Mouse (Mus musculus) granulocyte monocyte progenitor cell, adult 5-6 weeks (primary cell): Measurements from ENCODE around the gene Psen2. TPM values are rescaled to one million over a fixed set of nuclear protein-coding genes. Genes with fewer than 3 reads are reported as not detected.

Experiments used
- ATAC-seq: replicated peaks from 2 replicates; pipeline ENCODE4 v1.8.0; 2016; ENCODE audit warnings: mild to moderate bottlenecking, moderate TSS enrichment, inconsistent platforms; ENCODE audit not compliant: poor library complexity, severe bottlenecking
- total RNA-seq, 2 experiments: library from RNA; stranded (forward) in 1 of 2; stranded (reverse) in 1 of 2; fragments of 200-712, 200-1000 nt in 1 of 2; fragments of >200 nt in 1 of 2; fragmentation: Nextera tagmentation in 1 of 2; gene quantifications; 2 replicates each; pipeline ENCODE4 v1.2.3; 2014 to 2017

The Psen2 gene
- total RNA-seq (2014; fragmentation: Nextera tagmentation) (25.5 and 27.9 TPM in 2 replicates), total RNA-seq (2017) (19.6 and 24.5 TPM in 2 replicates)

DNA sequence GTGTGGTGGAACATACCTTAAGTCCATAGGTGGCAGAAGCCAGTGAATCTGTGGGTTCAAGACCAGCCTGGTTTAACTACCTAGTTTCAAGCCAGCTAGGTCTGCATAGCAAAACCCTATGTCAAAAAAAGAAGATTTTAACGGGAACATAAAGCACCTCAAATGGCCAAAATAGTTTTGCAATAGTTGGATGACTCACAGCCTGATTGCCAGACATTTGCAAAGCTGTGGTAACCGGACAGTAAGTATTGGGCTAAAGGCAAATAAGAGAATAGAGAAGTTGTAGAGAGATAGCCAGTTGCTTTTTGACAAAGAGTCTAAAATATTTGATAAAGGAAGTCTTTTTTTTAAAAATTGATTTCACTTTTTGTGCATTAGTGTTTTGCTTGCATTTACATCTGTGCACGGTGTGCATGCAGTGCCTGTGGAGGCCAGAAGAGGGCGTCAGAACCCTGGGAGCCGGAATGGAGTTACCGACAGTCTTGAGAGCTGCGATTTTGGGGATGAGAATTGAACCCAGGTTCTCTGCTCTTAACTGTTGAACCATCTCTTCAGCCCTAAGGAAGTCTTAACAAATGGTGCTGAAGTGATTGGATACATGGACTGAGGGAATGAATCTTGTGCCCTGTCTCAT, at the start of gene Psen2:
TSS of gene Psen2 (minus strand) at position 75 of the 634 bp plus-strand sequence.
- peak; percentile 73 for ATAC-seq

DNA sequence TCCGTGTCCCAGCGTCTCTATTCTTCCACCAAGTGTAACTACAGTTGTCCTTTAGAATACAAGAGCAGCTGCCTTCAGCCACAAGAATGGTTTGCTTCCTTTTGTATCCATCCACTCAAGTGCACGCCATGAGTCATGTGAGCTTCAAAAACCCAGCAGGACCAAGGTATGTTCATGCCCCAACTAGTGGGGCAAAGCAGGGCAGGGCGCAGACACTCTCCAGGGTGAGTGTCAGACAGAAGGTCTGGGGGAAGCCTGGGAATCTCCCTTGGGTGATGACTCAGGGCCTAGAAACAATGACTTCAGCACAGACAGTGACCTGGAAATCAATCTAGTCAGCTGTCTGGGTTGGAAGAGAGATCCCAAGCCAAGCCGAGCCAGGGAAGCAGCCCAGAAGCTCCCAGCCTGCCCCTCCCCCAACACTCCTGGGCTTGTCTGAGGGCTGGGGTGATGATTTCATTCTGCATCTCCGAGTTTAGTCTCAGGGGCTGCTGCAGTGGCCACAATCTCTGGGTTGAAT, 49.6 kb upstream of the Psen2 start:
- no peak for ATAC-seq

DNA sequence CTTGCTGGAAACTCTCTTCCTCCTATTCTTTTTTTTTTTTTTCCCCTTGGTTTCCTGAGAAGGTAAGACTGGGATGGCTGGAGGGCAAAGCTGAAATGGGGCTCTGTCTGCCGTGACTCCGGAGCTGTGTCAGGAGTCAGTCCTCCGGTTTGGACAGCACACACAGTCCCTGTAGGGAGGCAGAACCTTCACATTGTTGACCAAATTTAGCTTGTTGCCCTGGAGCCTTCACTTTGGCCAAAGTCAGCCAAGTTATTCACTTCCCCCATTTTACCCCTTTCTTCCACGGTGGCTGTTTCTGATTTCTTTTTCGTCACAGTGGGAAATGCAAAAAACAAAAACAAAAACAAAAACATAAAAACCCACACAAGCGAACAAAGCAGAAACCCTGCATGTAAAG, 49.0 kb upstream of the Psen2 start:
- ATAC-seq, result no peak

DNA sequence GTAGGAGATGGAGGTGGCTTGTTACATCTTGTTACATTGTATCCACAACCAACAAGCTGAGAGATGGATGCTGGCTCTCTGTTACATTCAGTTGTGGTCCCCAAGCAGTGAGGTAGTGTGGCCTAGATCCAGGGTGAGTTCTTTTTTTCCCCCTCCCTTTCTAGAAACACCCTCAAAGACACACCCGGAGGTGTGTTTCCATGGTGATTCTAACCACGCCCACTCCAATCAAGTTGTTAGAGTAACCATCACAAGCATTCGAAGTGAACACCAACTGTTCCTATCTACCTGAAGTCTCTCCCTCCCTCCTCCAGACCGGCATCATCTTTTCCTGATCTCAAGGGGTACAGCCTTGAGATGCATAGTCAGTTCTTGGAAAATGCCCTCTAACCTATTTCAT, 45.7 kb upstream of the Psen2 start:
- ATAC-seq, result no peak

DNA sequence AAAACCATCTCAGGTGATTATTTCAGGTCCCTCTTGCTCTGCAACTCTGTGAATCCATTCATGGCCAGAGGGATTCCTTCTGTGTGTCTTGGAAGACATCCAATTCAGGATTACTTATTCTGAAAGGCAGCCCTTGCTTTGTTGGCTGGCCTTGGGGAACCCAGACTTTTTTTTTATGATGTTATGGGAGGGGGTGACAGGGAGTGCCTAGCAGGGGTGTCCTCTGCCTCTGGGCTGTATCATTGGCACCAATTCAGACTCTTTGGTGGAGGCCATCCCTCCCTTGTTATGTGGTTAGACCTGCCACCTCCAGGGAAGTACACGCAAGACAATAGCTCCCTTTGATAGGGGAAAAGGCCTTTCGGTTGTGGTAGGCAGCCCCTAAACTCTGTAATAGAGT, 44.4 kb upstream of the Psen2 start:
- no peak for ATAC-seq

DNA sequence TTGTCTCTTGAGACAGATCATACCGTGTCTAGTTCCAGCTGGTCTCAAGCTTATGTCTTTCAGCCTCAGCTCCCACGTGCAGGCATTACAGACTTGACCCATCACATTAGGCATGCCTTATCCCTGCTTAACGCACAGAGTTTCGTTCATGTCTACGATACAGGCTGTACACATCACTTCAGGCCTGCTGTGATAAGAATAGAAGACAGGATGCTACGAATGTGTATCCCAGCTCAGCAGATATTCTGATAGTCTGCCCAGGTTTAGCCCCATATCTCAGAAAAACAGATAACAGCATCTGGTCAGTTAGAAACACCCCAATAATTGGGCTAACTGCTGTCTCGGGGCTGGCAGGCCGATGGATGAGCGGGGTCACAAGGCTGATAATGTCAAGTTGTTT, 43.7 kb upstream of the Psen2 start:
- no peak for ATAC-seq

DNA sequence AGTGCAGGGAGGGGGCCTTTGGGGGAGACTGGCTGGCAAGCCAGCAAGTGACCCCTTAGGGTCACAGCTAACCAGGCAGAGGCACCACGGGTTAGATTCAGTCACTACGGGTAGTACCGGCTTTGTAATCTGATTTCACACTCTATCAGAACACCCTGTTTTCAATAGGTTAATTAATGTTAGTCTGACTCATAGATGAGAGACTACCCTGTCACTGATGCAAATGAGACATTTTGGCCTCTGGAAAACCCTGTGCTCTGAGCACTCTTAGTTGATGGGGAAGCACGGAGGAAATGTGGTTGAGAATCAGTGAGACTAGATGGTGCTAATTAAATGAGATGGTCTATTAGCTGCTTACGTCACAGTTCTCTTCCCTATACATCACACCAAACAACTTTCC, 40.4 kb upstream of the Psen2 start:
- ATAC-seq, result no peak

DNA sequence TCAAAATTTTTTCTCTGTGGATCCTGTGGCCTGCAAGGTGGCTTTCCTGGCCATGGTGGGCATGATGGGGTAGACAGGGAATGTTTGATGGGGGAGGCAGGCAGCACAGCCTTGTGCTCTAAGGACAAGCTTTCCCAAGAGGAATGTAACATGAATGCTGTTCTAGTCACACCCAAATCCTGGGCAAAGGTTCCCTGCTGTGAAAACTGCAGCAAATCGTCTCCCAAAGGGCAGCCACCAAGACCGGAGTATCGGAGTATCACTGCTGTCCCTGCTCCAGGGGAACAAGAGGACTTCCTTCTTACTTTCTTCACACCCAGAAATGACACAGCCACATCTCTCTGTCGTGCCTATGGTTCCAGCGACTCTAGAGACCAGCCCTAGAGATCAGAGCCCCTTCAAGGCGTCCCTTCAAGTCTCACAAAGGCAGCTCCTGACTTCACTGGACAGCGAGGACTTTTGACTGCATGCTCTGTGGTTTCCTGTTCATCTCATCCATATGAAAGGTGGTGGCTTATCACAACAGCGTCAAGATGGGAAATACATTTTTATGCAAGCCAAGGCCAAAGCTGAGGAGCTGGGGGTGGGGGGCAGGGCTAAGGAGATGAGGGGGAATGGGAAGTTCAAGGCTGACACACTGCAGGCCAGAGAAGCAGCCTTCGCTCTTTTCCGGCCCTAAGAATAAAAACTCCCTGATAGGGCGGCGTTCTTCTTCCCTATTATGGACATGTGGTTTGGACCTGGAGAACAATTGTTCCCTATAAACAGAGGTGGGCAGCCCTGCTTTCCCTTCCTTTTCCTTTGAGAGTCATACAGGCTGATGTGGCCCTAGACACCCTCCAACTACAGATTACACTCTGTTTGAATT, 39.2 kb upstream of the Psen2 start:
- peak; percentile 58 for ATAC-seq

DNA sequence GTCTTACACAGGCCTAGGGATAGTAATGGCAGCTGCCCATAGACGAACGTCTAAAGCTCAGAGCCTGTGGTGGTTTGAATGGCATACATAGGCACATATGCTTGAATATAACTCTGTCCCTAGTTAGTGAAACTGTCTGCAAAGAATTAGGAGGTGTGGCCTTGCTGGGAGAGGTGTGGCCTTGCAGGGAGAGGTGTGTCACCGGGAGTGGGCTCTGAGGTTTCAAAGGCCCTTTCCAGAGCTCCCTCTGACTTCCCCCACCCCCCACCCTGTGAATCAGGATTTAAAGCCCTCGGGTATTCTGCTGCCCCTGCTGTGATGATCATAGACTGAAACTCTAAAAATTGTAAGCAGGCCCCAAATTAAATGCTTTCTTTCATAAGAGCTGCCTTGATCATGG, 37.8 kb upstream of the Psen2 start:
- no peak; the same call in 1 of the 2 replicates for ATAC-seq

DNA sequence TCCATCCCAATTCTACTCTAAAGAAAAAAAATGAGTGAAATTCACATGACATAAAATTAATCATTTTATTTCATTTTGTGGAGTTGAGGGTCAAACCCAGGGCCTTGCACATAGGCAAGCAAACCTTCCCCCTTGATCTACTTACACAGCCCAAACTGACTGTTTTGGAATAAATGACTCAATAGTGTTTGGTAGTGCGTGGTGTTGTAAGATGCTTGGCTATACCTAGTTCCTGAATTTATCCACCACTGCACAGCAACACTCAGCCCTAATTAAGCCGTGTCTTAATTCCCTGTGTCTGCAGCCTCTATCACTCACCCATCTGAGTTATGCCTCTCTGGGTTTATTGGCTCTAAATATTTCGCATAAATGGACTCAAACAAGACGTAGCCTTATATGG, 37.1 kb upstream of the Psen2 start:
- ATAC-seq, result peak; percentile 76

DNA sequence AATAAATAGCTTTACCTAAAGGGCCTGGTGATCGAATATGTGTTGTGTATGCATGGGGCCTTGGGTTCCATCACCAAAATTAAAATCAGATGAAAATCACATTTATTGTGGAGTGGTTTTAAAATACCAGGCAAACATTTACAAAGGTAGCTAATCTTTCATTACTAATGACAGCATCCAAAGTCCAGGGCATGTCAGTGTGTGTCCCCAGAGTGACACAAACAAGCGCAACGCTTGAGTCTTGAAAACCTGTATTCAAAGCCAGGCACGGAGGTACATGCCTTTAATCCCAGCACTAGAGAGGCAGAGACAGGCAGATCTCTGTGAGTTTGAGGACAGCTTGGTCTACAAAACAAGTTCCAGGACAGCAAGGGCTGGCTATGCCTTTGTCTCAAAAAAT, 36.5 kb upstream of the Psen2 start:
- ATAC-seq, result no peak

DNA sequence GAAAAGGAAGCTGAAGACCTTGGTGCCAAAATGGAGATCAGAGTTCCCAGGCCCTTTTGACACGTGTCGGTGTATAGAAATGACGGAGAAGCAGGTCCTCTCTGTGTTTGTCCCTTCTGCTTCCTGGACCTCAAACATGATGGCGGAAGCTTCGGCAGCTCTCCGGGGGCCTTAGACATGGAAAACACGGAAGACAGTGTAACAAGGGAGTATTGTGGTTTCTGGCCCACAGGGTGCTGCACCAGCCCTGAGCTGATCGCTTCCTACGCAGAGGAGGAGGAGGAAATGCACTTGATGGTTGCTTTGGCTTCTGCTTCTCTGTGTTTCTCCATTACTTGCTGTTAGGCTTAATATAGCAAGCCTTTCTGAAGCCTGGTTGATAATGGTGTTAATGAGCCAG, 32.9 kb upstream of the Psen2 start:
- ATAC-seq, result peak; percentile 72

DNA sequence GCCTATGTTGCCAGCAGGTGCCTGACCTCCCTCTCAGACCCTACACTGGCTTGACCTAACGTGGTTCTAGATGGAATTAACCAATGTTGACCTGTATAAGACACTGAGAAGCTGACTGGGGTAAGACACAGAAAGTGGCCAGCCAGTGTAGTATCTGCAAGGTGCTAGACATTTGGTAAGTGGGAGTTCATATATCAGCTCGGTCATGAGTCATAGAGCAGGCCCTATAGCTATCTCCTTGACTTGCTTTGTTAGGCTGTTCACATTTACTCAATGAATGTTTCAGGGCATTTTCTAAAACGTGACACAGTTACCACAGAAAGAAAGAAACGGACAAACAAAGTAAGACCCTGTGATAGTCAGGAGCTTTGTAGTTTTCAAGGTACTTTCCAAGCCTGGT, 27.1 kb upstream of the Psen2 start:
- no peak for ATAC-seq

DNA sequence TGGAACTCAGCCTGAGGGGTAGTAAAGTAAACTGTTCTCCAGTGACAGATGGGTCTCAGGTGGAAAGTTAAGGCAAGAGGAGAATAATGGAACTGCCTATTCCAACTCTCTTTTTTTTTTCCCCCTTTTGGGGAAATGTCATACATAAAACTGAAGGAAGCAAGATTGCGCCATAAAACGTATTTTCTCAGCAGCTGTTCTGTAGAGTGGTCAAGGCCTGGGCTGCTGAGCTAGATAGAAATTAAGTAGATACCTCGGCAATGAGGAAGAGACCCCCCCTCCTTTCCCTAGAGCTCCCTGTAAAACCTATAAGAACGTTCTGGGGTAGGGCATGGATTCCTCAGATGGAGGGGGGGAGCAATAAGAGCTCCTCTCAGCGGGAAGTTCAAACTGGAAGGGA, 26.6 kb upstream of the Psen2 start:
- peak; percentile 52 for ATAC-seq

DNA sequence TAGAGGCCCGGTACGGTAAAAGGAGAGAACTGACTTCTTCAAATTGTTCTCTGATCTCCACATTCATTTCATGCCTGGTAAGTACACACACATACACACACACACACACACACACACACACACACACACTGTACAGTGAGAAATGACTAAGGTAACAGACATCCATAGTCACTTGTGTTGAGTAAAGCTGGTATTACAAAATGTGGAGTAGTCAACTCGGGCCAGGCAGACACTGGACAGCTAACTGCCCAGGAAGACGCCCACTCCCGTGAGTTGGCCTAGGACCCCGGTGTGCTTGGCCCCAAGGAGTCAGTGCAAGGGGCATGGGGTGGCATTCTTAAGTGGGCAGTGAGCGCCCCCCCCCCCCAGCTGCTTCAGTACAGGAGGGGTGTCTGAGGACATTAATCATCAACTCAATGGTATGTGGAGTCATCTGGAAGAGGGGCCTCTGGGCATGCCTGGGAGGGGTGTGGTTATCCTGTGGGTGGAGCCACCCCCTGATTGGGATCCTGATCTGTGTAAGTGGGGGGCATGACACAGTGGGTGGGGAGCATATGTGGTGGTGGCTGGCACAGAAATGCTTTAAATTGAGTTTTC, 25.7 kb upstream of the Psen2 start:
- peak; percentile 62 for ATAC-seq

DNA sequence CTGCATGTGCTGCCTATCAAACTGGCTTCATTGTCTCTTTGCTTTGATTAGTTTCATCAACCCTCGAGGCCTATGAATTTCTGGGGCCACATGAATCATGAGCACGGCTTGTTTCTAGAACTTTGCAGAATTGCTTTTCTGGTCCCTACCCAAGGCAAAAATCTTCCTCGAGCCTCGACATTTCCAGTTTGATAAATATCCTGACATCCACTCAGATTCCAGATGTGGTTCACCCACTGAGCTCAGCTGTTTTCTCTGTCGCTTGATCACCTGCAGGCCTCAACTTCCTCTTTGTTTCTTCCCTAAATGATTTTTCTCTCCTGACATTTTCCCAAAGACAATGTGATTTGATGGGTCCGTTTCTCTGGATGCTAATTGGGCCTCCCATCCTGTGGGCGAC, 25.0 kb upstream of the Psen2 start:
- ATAC-seq, result no peak

DNA sequence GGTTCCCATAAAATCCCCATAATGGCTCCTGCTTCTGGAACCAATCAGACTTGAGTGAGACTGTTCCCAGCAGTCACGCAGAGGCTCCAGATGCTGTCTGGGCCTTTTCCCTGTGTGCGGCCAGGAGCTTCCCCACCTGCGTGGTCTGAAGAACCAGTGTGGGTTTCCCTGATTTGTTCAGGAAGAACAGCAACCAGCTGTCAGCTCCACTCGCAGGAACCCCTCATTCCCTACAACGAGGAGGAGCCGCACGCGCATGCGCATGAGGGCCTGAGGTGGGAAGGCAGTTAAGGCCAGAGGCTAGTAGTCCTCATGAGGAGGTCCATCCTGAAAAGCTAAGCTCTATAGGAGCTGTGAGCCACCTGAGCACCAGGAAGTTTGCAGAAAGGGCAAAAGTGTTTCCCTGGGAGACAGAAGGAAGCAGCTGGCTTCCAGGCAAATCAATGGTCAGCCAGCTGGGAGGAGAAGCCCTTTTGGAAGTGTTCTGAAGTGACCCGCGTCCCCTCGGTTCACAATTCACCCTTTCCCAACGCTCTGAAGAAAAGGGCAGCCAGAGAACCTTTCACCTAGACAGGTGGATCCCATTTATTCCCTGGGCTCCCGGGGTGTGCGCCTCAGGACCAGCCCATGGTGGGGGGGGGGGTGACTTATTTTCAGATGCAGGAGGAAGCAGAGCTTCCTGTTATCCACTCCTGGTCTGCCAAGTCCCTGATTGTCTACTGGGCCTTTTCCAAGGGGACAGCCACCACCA, 23.0 kb upstream of the Psen2 start:
- ATAC-seq, result no peak

DNA sequence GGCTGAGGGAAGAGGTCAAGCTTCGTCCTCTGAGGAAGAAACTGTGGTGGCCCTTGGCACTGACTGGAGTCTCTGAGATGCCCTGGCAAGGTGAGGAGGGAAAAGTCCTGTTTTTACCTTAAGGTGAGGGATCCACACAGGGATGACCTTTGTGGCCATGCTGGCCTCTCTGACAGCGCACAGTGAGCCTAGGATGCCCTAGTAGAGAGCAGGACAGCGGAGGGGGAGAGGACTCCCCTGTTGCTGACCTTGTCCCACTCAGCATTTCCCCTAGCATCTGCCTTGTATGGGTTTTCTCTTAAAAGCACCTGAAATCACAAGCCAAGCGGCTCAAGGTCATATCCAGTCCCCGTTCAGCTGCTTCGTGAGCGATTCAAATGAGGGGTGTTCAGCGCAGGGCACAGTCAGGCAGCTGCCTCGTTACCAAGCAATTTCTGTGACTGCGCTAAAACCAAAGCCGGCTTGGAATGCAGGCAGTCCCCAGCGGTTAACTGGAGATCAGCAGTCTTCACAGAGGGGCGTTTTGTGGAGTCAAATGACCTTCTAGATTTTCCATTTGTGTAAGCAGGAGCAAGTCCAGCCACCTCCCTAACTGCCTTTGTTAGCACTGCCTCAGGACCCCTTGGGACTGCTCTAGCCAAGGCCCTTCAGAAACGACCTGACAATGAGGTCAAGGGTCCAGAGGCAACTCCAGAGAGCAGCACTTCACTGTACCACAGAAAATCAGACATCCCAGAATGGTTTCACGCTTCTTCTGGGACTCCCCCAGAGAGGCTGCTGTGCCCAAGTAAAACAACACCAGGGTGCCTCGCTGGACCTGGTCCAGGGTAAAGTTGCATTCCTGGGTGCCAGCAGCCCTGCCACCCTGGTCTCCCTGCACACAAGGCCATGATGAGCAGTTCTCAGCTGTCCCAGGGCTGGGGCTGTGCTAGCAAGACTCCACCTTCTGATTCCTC, 20.9 kb upstream of the Psen2 start:
- no peak for ATAC-seq

DNA sequence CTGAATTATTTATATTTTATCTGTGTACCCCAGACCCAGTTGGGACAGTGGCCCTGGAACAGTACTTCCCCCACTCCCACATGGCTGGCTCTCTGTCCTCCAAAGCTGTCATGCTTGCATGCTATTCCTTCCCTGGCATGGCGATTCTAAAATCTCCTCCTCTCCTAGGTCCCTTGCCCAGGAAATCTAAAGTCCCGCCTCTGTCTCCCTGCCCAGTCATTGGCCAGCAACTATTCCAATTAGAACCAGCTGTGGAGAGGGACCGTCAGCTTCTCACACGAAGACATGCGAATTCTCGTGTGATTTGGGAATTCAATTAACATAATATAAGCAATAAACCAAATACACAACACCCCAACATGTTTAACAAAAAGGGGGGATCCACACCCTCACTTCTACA, 19.3 kb upstream of the Psen2 start:
- ATAC-seq, result no peak
